Mouse (Mus musculus) spleen, adult 2 months (tissue): Measurements from ENCODE around the gene Ube2m. TPM values are rescaled to one million over a fixed set of nuclear protein-coding genes. Genes with fewer than 3 reads are reported as not detected.

Source experiments
- DNase-seq, 2 experiments: peaks; one replicate each; pipeline versions ENCODE4 v3.0.0 to v3.0.0-alpha.2; 2012 to 2021; ENCODE audit warnings: low spot score in 2 of 2, low read depth in 1 of 2
- H3K27ac ChIP-seq: fragments of 200-500 bp; 2 replicates; pipeline ENCODE4 v1.5.1; 2012; ENCODE audit warnings: low read length, inconsistent platforms; ENCODE audit not compliant: insufficient read depth
- H3K27me3 ChIP-seq: fragments of 200-500 bp; 2 replicates; pipeline ENCODE4 v1.6.1; 2012; ENCODE audit warnings: mild to moderate bottlenecking, moderate library complexity, low read length, inconsistent platforms; ENCODE audit not compliant: control insufficient read depth, insufficient read depth
- H3K36me3 ChIP-seq: fragments of 200-500 bp; 2 replicates; pipeline ENCODE4 v1.6.1; 2012; ENCODE audit warnings: mild to moderate bottlenecking, low read length, inconsistent platforms; ENCODE audit not compliant: control insufficient read depth, insufficient read depth
- H3K4me1 ChIP-seq: fragments of 200-500 bp; 2 replicates; pipeline ENCODE4 v1.6.1; 2011; ENCODE audit warnings: inconsistent platforms; ENCODE audit not compliant: control insufficient read depth, insufficient read depth, insufficient read length
- H3K4me3 ChIP-seq: fragments of 200-500 bp; 2 replicates; pipeline ENCODE4 v1.5.1; 2011; ENCODE audit warnings: mild to moderate bottlenecking, inconsistent platforms; ENCODE audit not compliant: insufficient read depth, insufficient read length; ENCODE audit errors: extremely low read depth
- CTCF ChIP-seq: fragments of 200-500 bp; IDR thresholded peaks from 2 replicates; pipeline ENCODE4 v1.5.1; 2011; ENCODE audit warnings: mild to moderate bottlenecking, inconsistent platforms; ENCODE audit not compliant: insufficient read depth, insufficient read length, insufficient replicate concordance; ENCODE audit errors: extremely low read depth
- POLR2A ChIP-seq: fragments of 200-500 bp; IDR thresholded peaks from 2 replicates; pipeline ENCODE4 v1.6.1; 2011; ENCODE audit warnings: low read depth, low read length, inconsistent platforms
- WGBS: fragments of 180-500 bp; shearing (Covaris S2); methylation state at CpG from one replicate; pipeline ENCODE4 v1.1.7; 2018; 5-methylcytosine and 5-hydroxymethylcytosine counted together
- polyA plus RNA-seq: library from polyadenylated mRNA; depleted of rRNA; stranded (reverse); fragments of >200 nt; gene quantifications from 2 replicates; pipeline ENCODE4 v1.2.3, GENCODE M21; 2012

Gene Ube2m
- polyA plus RNA-seq, 1 experiment, result 62.7 TPM

- 89% methylated on average over 5 of the region's 5 CpGs for WGBS
- H3K36me3 ChIP-seq, result peaks cover 14% of the 10 kb centered on the region
- H3K27me3 ChIP-seq, result no peaks in the 10 kb centered on the region
- no peak for DNase-seq
- H3K4me1 ChIP-seq, result no peaks in the 10 kb centered on the region
- no peak overlapping the region for H3K4me3 ChIP-seq
- TF ChIP-seq POLR2A (no peak), CTCF (no peak)
- H3K27ac ChIP-seq, result no peak overlapping the region
These were observed 34.7 kb downstream of the Ube2m start for GRCm38 (mm10) chr7:13003380-13003779.

GRCm38 (mm10) chr7:13001584-13001983 lies 36.5 kb downstream of the Ube2m start:
- H3K4me3 ChIP-seq, result no peak overlapping the region
- no peak for TF ChIP-seq POLR2A
- TF ChIP-seq CTCF, result no peak
- WGBS, result 82% methylated on average over 1 of the region's 1 CpGs
- DNase-seq, result no peak
- H3K4me1 ChIP-seq, result no peaks in the 10 kb centered on the region
- H3K36me3 ChIP-seq, result peaks cover 5% of the 10 kb centered on the region
- no peaks in the 10 kb centered on the region for H3K27me3 ChIP-seq
- H3K27ac ChIP-seq, result no peak overlapping the region

- no peak within 1 kb of the TSS for H3K27ac ChIP-seq
- DNase-seq, result no peak
- H3K4me1 ChIP-seq, result no peaks in the 10 kb centered on the region
- no peak within 1 kb of the TSS for H3K4me3 ChIP-seq
- H3K27me3 ChIP-seq, result no peaks in the 10 kb centered on the region
- H3K36me3 ChIP-seq, result no peaks in the 10 kb centered on the region
- 82% methylated on average over 3 of the region's 3 CpGs for WGBS
- TF ChIP-seq CTCF (no peak), POLR2A (no peak)
These were observed 39.2 kb downstream of the Ube2m start, which contains the start of gene Trim28 for GRCm38 (mm10) chr7:12998851-12999250. Gene Trim28, plus strand, starts transcription at chr7:12999114.

GRCm38 (mm10) chr7:12998053-12998452 lies 40.0 kb downstream of the Ube2m start, which contains the start of gene Slc27a5:
Gene Slc27a5, minus strand, starts transcription at chr7:12998192.
- Histone ChIP-seq H3K27me3 (no peaks in the 10 kb centered on the region), H3K27ac (no peak within 1 kb of the TSS), H3K4me1 (no peaks in the 10 kb centered on the region), H3K4me3 (no peak within 1 kb of the TSS), H3K36me3 (no peaks in the 10 kb centered on the region)
- WGBS, result 83% methylated on average over 5 of the region's 5 CpGs
- no peak for DNase-seq
- TF ChIP-seq CTCF (no peak), POLR2A (no peak)

- H3K27ac ChIP-seq, result no peak overlapping the region
- H3K27me3 ChIP-seq, result no peaks in the 10 kb centered on the region
- no peaks in the 10 kb centered on the region for H3K36me3 ChIP-seq
- no peak overlapping the region for H3K4me3 ChIP-seq
- TF ChIP-seq CTCF (no peak), POLR2A (no peak)
- WGBS, result 80% methylated on average over 5 of the region's 5 CpGs
- H3K4me1 ChIP-seq, result no peaks in the 10 kb centered on the region
- no peak for DNase-seq
These were observed 40.8 kb downstream of the Ube2m start for GRCm38 (mm10) chr7:12997230-12997629.

- no peak overlapping the region for H3K4me3 ChIP-seq
- H3K4me1 ChIP-seq, result no peaks in the 10 kb centered on the region
- H3K27me3 ChIP-seq, result no peaks in the 10 kb centered on the region
- no peak for DNase-seq
- no peak overlapping the region for H3K27ac ChIP-seq
- TF ChIP-seq CTCF (no peak), POLR2A (no peak)
- no peaks in the 10 kb centered on the region for H3K36me3 ChIP-seq
These were observed 42.2 kb downstream of the Ube2m start for GRCm38 (mm10) chr7:12995862-12996261.

- no peaks in the 10 kb centered on the region for H3K36me3 ChIP-seq
- TF ChIP-seq CTCF (no peak), POLR2A (no peak)
- no peak overlapping the region for H3K4me3 ChIP-seq
- H3K27ac ChIP-seq, result no peak overlapping the region
- H3K4me1 ChIP-seq, result no peaks in the 10 kb centered on the region
- DNase-seq, result no peak
- 90% methylated on average over 10 of the region's 10 CpGs for WGBS
- no peaks in the 10 kb centered on the region for H3K27me3 ChIP-seq
These were observed 44.9 kb downstream of the Ube2m start for GRCm38 (mm10) chr7:12993148-12993547.
